Mouse (Mus musculus) frontal cortex, adult 2 months (tissue): ENCODE data around the gene Tmem266. TPM values are rescaled to one million over a fixed set of nuclear protein-coding genes. Genes with fewer than 3 reads are reported as not detected.

Experiments
- DNase-seq, 2 experiments: peaks; one replicate each; pipeline ENCODE4 v3.0.0; 2022; ENCODE audit warnings: low spot score in 1 of 2; ENCODE audit errors: extremely low spot score in 1 of 2
- polyA plus RNA-seq: library from polyadenylated mRNA; depleted of rRNA; stranded (reverse); fragments of >200 nt; gene quantifications from 2 replicates; pipeline ENCODE4 v1.2.3, GENCODE M21; 2012

The Tmem266 gene
- polyA plus RNA-seq, 1 experiment, result 9.5 TPM

- no peak for DNase-seq
These were observed 1.6 kb downstream of the Tmem266 start for GRCm38 (mm10) chr9:55328151-55328918.

- no peak for DNase-seq
These were observed 2.7 kb downstream of the Tmem266 start for GRCm38 (mm10) chr9:55329401-55329800.

- DNase-seq, result no peak
These were observed 5.8 kb downstream of the Tmem266 start for GRCm38 (mm10) chr9:55332476-55332875.

- peak in 1 of 2 experiments; percentile 52 for DNase-seq
These were observed 6.2 kb downstream of the Tmem266 start for GRCm38 (mm10) chr9:55332949-55333348.

GRCm38 (mm10) chr9:55344165-55344564 lies 17.5 kb downstream of the Tmem266 start:
- DNase-seq, result no peak

GRCm38 (mm10) chr9:55345332-55345731 lies 18.6 kb downstream of the Tmem266 start:
- DNase-seq, result no peak

- peak; percentile 15 to 33 for DNase-seq
These were observed 22.0 kb downstream of the Tmem266 start for GRCm38 (mm10) chr9:55348664-55349063.

- no peak for DNase-seq
These were observed 28.0 kb downstream of the Tmem266 start for GRCm38 (mm10) chr9:55354686-55355085.

GRCm38 (mm10) chr9:55355270-55355834 lies 28.6 kb downstream of the Tmem266 start:
- DNase-seq, result no peak

- peak in 1 of 2 experiments; percentile 31 for DNase-seq
These were observed 30.5 kb downstream of the Tmem266 start for GRCm38 (mm10) chr9:55357164-55357563.

- no peak for DNase-seq
These were observed 33.7 kb downstream of the Tmem266 start for GRCm38 (mm10) chr9:55360372-55360771.

GRCm38 (mm10) chr9:55360861-55361260 lies 34.1 kb downstream of the Tmem266 start:
- DNase-seq, result no peak

- DNase-seq, result no peak
These were observed 35.3 kb downstream of the Tmem266 start for GRCm38 (mm10) chr9:55361969-55362368.

- DNase-seq, result no peak
These were observed 37.0 kb downstream of the Tmem266 start for GRCm38 (mm10) chr9:55363707-55364106.

GRCm38 (mm10) chr9:55368011-55368410 lies 41.3 kb downstream of the Tmem266 start:
- DNase-seq, result no peak

GRCm38 (mm10) chr9:55371908-55372307 lies 45.2 kb downstream of the Tmem266 start:
- no peak for DNase-seq

- no peak for DNase-seq
These were observed 51.0 kb downstream of the Tmem266 start for GRCm38 (mm10) chr9:55377603-55378250.

- DNase-seq, result no peak
These were observed 54.7 kb downstream of the Tmem266 start for GRCm38 (mm10) chr9:55381456-55381855.

GRCm38 (mm10) chr9:55382441-55382840 lies 55.7 kb downstream of the Tmem266 start:
- peak in 1 of 2 experiments; percentile 42 for DNase-seq

GRCm38 (mm10) chr9:55386117-55386516 lies 59.4 kb downstream of the Tmem266 start:
- DNase-seq, result no peak

GRCm38 (mm10) chr9:55387862-55388505 lies 61.3 kb downstream of the Tmem266 start:
- DNase-seq, result no peak
